Mouse (Mus musculus): ENCODE results near the gene Slc25a42.
A peak's percentile ranks its signal among the peaks of the same experiment; 100 is the strongest.

The Slc25a42 gene

DNA sequence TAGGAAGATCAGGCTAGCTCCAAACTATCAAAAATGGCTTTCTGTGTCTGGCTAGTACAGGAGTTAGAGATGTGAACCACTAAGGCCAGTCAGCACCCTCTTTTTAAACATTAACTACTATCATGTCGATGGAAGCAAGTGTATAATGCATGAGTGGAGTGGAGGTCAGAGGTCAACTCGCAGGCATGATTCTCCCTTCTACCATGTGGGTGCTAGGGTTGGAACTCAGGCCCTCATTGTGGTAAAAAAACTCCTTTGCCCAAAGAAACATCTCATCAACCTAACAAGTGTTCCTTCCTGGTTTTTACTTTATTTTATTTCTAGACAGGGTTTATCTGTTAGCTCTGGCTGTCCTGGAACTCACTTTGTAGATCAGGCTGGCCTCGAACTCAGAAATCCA lies 41.4 kb downstream of the Slc25a42 start:
- no peak for DNase-seq (ENCODE audit: low spot score)

DNA sequence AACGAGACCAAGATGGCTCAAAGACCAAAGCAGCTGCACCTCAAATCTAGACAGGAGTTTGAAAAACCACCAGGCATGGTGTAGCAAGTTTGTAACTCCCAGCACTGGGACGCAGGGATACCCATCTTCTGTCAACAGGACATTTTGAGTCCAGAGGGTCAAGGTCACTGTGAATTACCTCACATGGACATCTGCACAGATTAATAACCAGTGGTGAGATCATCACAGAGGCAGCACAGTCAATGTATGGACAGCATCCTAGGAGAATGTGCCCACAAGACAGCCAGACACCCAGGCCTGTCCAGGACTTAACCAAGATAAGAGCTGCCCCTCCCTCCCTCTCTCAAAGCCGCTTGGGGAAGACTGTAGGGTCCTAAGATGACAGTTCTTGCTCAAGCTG lies 42.0 kb downstream of the Slc25a42 start:
- DNase-seq (ENCODE audit: low spot score), result no peak

DNA sequence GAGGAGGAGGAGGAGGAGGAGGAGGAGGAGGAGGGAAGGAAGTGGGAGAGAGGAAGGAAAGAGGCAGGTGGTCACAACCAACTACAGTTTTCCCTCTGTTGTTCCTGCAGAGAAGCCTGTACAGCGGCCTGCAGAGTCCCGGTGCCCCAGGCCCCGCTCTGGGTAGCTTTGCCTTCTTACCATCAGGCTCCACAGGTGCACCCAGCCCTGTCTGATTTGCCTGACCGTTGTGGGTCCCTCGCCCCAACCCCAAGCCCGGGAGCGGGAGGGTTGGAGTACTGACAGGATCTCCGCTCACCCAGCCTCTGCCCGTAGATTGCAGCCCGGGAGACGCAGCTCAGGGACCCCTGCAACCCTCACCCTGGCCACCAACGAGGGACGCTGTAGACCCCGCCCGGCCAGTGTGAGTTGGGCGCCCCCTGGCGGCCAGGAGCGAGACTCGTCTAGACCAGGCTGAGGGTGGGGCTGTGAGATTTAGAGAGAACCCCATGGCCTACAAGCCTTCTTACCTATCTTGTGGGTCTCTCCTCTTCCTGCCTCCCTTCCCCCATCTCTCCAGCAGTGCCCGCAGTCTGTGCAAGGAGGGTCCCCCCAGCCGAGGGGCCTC lies 45.5 kb downstream of the Slc25a42 start:
- no peak for DNase-seq (ENCODE audit: low spot score)

DNA sequence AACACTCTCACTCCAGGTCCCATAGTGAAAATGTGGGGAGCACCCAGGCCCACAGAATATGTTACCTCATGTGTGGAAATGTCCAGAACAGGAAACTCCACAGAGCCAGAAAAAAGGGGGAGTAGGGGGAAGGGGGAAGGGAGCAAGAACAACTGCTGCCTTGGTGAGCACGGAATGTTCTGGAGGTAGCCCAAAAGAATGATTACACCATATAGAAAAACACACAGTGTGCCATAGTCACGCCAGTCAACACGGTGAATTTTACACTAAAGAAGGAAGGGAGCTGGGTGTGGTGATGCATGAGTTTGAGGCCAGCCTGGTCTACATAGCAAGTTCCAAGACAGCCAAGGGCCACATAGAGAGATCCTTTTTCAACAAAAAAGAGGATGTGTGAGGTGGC lies 48.8 kb downstream of the Slc25a42 start:
- no peak for DNase-seq (ENCODE audit: low spot score)

DNA sequence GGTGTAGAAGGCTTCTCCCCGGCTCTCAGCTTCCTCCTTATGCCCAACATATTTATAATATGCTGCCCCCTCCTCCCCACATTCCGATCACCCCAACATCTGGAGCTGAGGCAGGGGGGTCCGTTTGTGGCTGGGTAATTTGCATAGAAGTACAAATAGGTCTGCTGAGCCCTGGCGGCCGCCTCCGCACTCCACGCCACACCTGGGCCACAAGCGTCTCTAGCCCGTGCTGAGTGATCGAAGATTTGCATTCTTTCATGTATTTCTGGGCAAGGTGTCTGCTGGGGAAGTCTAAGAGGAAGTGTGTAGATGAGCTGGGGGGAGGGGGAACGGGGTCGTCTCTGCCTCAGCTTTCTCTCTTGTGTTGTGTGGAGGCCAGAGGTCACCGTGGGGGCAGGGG lies 52.1 kb downstream of the Slc25a42 start:
- DNase-seq (ENCODE audit: low spot score), result no peak

DNA sequence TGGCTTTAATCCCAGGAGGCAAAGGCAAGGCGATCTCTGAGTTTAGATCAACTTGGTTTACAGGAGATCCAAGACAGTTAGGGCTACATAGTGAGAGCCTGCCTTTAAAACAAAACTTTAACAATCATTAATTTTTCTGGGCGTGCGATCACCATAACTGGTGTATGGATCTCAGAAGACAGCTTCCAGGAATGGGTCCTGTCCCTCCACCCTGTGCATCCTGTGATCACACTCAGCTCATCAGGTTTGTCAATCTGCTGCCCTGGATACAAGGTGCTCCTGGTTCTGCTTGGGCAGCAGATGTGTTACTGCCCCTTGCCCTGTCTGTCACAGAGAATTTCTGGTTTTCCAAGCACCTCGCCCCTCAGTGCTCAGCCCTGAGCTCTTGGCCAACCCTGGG lies 52.9 kb downstream of the Slc25a42 start:
- no peak for DNase-seq (ENCODE audit: low spot score)

DNA sequence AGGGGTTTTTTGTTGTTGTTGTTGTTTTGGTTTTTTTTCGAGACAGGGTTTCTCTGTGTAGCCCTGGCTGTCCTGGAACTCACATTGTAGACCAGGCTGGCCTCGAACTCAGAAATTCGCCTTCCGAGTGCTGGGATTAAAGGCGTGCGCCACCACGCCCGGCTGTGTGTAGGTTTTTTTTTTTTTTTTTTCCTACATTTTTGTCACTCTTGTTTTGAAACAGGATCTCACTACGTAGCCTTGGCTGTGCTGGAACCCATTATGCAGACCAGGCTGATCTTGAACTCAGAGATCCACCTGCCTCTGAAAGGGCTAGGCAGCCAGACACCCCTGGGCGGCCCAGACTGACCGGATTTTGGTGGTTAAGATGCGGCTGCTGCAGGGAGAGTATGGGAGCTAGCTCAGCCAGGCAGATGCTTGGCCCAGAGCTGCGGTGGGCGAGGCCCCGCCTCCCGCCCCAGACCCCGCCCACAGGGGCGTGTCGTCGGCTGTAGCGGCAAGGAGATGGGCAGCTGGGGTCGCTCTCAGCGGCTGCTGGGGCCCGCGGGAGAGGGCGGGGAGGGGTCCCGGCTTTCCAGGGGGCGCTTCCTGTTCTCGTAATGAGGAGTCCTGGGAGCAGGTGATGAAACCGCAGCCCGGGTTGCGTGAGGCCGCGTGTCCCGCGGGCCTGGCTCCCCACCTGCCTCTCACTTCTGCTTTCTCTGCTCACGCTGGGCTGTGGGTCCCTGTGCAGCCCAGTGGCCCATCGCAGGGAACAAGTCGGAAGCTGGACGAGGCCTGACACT lies 53.8 kb downstream of the Slc25a42 start:
- DNase-seq (ENCODE audit: low spot score), result peak; percentile 52

DNA sequence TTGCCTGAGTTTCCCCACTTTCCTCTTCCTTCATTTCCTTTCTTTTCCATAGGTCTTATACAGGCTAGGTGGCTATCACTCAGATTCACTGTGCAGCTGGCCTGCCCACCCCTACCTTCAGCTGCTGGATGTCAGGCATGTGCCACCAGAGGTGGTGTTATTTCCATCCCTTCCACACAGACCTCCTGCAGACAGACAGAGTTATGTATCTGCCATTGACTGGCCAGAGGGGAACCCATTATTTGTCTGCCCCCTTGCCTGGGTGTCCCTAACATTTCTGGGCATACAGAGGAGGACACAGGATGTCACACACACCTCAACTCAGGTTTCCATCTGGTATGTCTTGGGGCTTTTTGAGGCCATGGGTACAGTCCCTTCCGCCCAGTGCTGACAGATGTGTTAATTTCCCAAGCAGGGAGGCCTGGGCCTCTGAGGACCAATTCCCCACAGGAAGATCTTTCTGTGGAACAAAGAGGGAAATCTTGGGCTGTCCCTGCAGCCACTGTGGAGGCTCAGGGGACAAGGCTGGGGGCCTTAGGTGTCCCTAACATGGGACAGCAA lies 54.8 kb downstream of the Slc25a42 start:
- no peak for DNase-seq (ENCODE audit: low spot score)

DNA sequence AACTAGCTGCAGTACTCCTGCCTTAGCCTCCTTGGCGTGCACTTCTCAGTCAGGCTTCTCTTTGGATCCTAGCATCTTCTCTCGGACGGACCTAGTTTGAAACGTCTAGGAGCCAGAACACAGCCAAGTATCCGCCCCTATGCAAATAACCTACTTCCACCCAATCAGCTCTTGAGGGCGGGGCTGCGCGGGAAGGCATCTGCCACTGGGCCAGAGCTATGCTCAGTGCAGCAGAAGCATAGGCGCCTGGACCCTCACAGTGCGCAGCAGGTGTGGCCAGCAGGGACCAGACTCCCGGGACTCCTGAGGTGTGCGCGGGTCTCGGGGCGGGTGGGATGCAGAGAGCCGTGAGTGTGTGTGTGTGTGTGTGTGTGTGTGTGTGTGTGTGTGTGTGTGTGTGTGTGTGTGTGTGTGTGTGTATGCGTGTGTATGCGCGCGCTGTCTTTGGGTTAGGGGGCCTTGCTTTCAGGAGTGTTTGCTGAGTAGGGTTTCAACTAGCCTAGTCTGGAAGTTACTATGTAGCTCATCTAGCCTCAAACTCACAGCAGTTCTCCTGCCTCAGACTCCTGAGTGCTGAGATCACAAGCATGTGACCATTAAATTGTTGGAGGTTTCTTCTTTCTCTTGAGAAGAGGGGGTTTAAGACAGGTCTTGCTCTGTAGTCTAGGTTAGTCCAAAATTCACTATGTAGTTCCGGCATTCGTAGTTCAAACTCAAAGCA lies 59.4 kb downstream of the Slc25a42 start:
- DNase-seq (ENCODE audit: low spot score), result peak; percentile 60

DNA sequence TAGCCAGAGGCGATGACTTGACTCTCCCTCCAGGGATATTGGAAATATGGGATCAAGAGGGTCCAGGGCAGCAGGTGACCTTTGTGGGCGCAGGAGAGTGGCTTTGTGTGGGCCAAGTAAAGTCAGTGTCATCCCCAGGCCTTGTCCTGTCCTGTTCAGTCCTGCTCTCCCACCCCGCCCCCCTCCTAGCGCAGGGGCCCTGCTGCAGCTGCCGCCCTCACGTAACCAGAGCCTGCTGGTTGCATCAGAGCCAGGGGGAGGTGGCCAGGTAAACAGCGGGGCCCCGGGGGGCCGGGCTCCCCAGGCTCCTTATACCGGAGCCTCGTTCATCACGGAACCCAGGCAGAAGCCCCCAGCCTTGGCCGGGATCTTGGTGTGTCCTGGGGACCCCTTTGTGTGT lies 61.9 kb downstream of the Slc25a42 start:
- no peak for DNase-seq (ENCODE audit: low spot score)

DNA sequence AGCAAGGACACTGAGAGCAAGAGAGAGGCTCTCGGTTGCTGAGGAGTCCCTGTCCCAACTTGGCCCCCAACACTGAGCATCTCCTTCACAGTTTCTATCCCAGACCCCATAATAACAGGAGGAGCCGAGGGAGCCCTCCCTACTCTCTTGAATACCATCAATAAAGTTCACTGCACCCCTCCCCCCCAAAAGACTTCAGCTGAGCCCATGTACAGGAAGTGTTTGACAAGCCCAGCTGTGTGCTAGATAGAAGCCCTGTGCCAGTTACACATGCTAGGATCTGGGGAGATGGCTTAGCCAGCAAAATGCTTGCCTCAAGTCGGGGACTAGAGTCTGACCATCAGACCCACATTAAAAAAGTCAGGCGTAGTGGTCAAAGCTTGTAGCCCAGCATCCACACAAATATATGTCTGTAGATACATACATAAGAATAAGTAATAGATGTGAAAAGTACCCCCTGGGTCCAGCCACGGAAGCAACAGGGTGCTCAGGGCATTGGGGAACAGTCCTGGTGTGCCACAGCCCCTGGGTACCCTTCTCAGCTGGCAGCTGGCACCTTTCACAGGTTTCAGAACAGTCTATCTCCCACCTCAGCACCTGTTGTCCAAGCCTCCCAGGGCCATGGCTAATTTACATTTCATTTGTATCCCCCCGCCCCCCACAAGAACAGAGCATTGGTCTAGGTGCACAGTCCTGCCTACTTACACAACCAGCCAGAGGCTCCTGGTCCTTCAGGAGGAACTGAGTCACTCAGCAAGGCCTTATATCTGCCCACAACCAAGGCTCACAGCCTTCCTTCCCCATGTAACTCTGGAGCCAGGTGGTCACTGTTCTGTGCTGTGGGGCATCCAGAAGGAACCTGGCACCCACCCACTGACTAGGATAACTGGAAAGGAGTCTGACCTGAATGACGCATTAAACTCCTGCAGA lies 64.2 kb downstream of the Slc25a42 start:
- DNase-seq (ENCODE audit: low spot score), result no peak

DNA sequence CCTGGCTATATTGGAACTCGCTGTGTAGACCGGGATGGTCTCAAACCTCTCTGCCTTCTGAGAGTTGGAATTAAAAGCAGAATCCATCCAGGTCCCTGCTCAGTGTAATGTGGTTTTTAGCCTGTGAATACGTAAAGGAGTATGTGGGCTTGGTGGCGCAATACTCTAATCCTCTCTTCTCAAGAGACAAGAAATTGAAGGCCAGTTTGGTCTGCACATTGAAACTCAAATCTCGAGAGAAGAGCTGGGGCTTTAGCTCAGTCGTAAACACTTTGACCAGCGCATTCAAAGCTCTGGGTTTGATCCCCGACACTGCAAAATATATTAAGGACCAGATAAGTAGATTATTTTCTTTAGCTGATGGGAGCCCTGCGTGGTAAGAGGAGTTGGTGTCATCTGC lies 72.1 kb downstream of the Slc25a42 start:
- DNase-seq (ENCODE audit: low spot score), result no peak

DNA sequence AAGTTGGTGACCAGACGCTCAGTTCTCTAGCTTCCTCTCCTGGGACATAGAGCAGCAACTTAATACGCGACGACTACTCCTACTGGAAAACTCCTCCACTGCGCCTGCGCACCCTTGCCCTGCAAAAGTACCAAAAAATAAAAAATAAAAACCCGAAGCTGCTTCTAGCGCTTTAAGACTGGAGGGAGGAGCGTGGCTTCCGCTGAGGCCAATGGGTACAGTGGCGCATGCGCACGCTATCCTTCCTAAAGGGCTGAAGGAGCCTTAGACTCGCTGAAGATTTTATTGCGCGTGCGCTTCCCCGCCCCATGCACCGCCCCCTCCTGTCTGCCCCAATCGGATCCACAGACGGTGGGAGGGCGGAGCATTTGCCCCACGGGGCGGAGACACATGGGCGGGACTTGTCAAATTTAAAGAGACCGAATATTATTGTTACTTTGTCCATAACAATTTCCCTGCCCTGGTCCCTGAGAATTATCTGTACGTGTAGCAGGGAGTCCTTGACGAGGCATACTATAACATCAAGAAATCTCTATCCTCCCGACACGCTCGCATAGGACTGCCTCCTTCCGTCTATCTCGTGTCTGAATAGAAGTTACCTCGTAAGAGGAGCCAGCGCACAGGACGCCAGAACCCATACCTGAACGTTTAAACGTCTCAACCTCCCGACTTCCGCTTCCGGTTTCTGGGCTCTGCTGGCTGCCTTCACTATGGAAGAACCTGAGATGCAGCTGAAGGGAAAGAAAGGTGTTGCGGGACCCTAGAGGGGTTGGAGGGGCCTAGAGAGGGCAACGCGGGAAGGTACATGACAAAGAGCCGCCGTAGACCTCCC lies 72.9 kb downstream of the Slc25a42 start, which contains the start of the genes Rfxank, Borcs8 and Mef2b:
Gene Rfxank, minus strand, starts transcription at position 129 of the 832 bp plus-strand sequence.
Gene Borcs8, plus strand, starts transcription at position 474 of the 832 bp plus-strand sequence.
Gene Mef2b, plus strand, starts transcription at position 686 of the 832 bp plus-strand sequence.
- DNase-seq (ENCODE audit: low spot score), result peak; percentile 99

DNA sequence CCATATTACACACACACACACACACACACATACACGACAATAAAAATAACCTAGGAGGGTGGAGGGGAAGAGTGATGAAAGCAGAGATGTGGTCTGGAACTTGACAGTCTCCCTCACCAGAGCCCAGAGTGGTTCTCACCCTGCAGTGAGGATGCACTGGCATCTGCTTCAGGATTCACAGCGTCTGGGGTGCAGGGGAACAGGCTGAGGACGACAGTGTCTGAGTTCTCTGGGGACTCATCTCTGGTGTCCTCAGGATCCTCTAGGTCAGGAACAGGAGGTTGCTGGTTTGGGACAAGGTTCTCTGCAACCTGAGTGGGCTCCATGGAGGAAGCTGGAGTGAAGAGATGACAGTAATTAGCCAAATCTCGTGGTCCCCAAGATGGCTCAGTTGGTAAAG lies 74.2 kb downstream of the Slc25a42 start:
- no peak for DNase-seq (ENCODE audit: low spot score)

DNA sequence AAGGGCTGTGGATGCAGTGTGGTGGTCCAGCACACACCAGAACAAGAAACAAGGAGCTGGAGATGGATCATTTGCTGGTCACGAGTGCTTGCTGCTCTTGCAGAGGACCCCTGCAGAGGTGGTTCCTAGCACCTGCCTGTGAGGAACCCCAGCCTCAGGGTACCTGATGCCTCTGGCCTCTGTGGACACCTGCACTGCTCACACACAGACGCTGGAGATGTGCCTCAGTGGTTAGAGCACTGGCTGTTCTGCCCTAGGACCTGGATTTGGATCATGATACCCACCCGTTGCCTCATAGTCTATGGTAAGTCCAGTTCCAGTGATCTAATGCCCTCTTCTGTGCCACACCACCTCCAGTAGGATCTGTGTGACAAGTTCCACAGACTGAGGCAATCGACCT lies 75.5 kb downstream of the Slc25a42 start:
- DNase-seq (ENCODE audit: low spot score), result no peak

DNA sequence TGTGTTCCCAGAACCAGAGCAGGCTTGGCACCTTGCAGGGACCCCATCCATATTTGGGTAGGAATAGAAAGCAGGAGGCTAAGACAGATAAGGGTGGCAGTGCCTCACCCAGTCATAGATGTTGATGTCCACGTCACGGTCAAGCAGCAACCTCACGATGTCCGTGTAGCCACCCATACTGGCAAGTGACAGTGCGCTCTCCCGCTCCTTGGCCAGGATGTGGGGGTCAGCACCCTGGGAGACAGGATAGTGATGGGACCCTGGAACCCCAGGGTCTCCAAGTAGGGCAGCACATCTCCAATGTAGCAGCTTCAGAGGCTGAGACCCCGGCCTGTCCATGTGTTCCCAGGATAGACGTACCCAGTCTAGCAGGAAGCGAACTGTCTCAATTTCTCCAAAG lies 77.2 kb downstream of the Slc25a42 start:
- no peak for DNase-seq (ENCODE audit: low spot score)

Measured in ovary, adult 18-20 months (tissue).